Mouse (Mus musculus): Measurements from ENCODE around the gene Fbl. TPM values are rescaled to one million over a fixed set of nuclear protein-coding genes. Genes with fewer than 3 reads are reported as not detected.

The Fbl gene
- polyA plus RNA-seq, 1 experiment from 2014 or later = 114 TPM

- 8% methylated on average over 9 of the region's 9 CpGs for WGBS
- H3K9me3 ChIP-seq (replicated peaks) = no peaks in the 10 kb centered on the region
- peak overlapping the region; percentile 97 for H3K4me3 ChIP-seq (replicated peaks)
- peak overlapping the region; percentile 92 for H3K27ac ChIP-seq (replicated peaks)
- H3K4me1 ChIP-seq = peaks cover 29% of the 10 kb centered on the region
- H3K27me3 ChIP-seq = no peaks in the 10 kb centered on the region
- no peak for ATAC-seq (ENCODE audit: insufficient number of reproducible peaks, low FRiP score, low TSS enrichment, low read depth)
- H3K9ac ChIP-seq = peak overlapping the region; percentile 79
- H3K36me3 ChIP-seq = no peaks in the 10 kb centered on the region
- H3K4me2 ChIP-seq (replicated peaks) = peak overlapping the region; percentile 92
Observed at GRCm38 (mm10) chr7:28168320-28169115, 992 bp upstream of the Fbl start.

- H3K4me2 ChIP-seq (replicated peaks) = no peak overlapping the region
- H3K4me3 ChIP-seq (replicated peaks) = no peak overlapping the region
- H3K27me3 ChIP-seq = no peaks in the 10 kb centered on the region
- WGBS = 78% methylated on average over 4 of the region's 4 CpGs
- peaks cover 21% of the 10 kb centered on the region for H3K4me1 ChIP-seq
- no peak for ATAC-seq (ENCODE audit: insufficient number of reproducible peaks, low FRiP score, low TSS enrichment, low read depth)
- H3K9me3 ChIP-seq (replicated peaks) = no peaks in the 10 kb centered on the region
- no peak overlapping the region for H3K9ac ChIP-seq
- peaks cover 35% of the 10 kb centered on the region for H3K36me3 ChIP-seq
- no peak overlapping the region for H3K27ac ChIP-seq (replicated peaks)
Observed at GRCm38 (mm10) chr7:28175358-28175757, 5.8 kb downstream of the Fbl start.

- H3K9ac ChIP-seq = peak within 1 kb of the TSS; percentile 81
- H3K4me2 ChIP-seq (replicated peaks) = peak within 1 kb of the TSS; percentile 82
- H3K27ac ChIP-seq (replicated peaks) = peak within 1 kb of the TSS; percentile 91
- peak; percentile 91 for ATAC-seq (ENCODE audit: insufficient number of reproducible peaks, low FRiP score, low TSS enrichment, low read depth)
- peaks cover 68% of the 10 kb centered on the region for H3K36me3 ChIP-seq
- H3K4me1 ChIP-seq = peaks cover 13% of the 10 kb centered on the region
- no peaks in the 10 kb centered on the region for H3K27me3 ChIP-seq
- WGBS = under 1% methylated on average over 25 of the region's 25 CpGs
- H3K9me3 ChIP-seq (replicated peaks) = no peaks in the 10 kb centered on the region
- H3K4me3 ChIP-seq (replicated peaks) = peak within 1 kb of the TSS; percentile 99
Observed at GRCm38 (mm10) chr7:28179228-28179627, 9.7 kb downstream of the Fbl start, which contains the start of gene Dyrk1b. TSS of gene Dyrk1b (plus strand) at chr7:28179469.

GRCm38 (mm10) chr7:28179741-28180377 is 10.3 kb downstream of the Fbl start:
- peaks cover 73% of the 10 kb centered on the region for H3K36me3 ChIP-seq
- peak overlapping the region; percentile 91 for H3K27ac ChIP-seq (replicated peaks)
- no peaks in the 10 kb centered on the region for H3K27me3 ChIP-seq
- WGBS = under 1% methylated on average over 42 of the region's 56 CpGs
- peak overlapping the region; percentile 99 for H3K4me3 ChIP-seq (replicated peaks)
- peak overlapping the region; percentile 81 for H3K9ac ChIP-seq
- H3K9me3 ChIP-seq (replicated peaks) = no peaks in the 10 kb centered on the region
- H3K4me2 ChIP-seq (replicated peaks) = peak overlapping the region; percentile 82
- ATAC-seq (ENCODE audit: insufficient number of reproducible peaks, low FRiP score, low TSS enrichment, low read depth) = peak; percentile 94
- H3K4me1 ChIP-seq = peaks cover 13% of the 10 kb centered on the region

- peak overlapping the region; percentile 81 for H3K9ac ChIP-seq
- H3K4me3 ChIP-seq (replicated peaks) = peak overlapping the region; percentile 99
- peaks cover 73% of the 10 kb centered on the region for H3K36me3 ChIP-seq
- H3K27ac ChIP-seq (replicated peaks) = no peak overlapping the region
- no peak for ATAC-seq (ENCODE audit: insufficient number of reproducible peaks, low FRiP score, low TSS enrichment, low read depth)
- peaks cover 13% of the 10 kb centered on the region for H3K4me1 ChIP-seq
- 80% methylated on average over 5 of the region's 5 CpGs for WGBS
- no peaks in the 10 kb centered on the region for H3K27me3 ChIP-seq
- H3K4me2 ChIP-seq (replicated peaks) = peak overlapping the region; percentile 82
- no peaks in the 10 kb centered on the region for H3K9me3 ChIP-seq (replicated peaks)
Observed at GRCm38 (mm10) chr7:28180890-28181289, 11.4 kb downstream of the Fbl start.

- H3K4me3 ChIP-seq (replicated peaks) = no peak overlapping the region
- no peak for ATAC-seq (ENCODE audit: insufficient number of reproducible peaks, low FRiP score, low TSS enrichment, low read depth)
- no peak overlapping the region for H3K4me2 ChIP-seq (replicated peaks)
- no peaks in the 10 kb centered on the region for H3K27me3 ChIP-seq
- H3K27ac ChIP-seq (replicated peaks) = no peak overlapping the region
- 95% methylated on average over 12 of the region's 12 CpGs for WGBS
- no peak overlapping the region for H3K9ac ChIP-seq
- no peaks in the 10 kb centered on the region for H3K9me3 ChIP-seq (replicated peaks)
- H3K36me3 ChIP-seq = peaks cover 73% of the 10 kb centered on the region
- peaks cover 13% of the 10 kb centered on the region for H3K4me1 ChIP-seq
Observed at GRCm38 (mm10) chr7:28181376-28181775, 11.9 kb downstream of the Fbl start.

GRCm38 (mm10) chr7:28182320-28182719 is 12.8 kb downstream of the Fbl start:
- 96% methylated on average over 22 of the region's 22 CpGs for WGBS
- Histone ChIP-seq H3K4me1 (peaks cover 13% of the 10 kb centered on the region), H3K36me3 (peaks cover 74% of the 10 kb centered on the region), H3K9me3 (replicated peaks) (no peaks in the 10 kb centered on the region), H3K4me3 (replicated peaks) (no peak overlapping the region), H3K27me3 (no peaks in the 10 kb centered on the region), H3K9ac (no peak overlapping the region), H3K27ac (replicated peaks) (no peak overlapping the region), H3K4me2 (replicated peaks) (no peak overlapping the region)
- no peak for ATAC-seq (ENCODE audit: insufficient number of reproducible peaks, low FRiP score, low TSS enrichment, low read depth)

- H3K27ac ChIP-seq (replicated peaks) = no peak overlapping the region
- H3K4me2 ChIP-seq (replicated peaks) = no peak overlapping the region
- H3K27me3 ChIP-seq = no peaks in the 10 kb centered on the region
- H3K4me1 ChIP-seq = peaks cover 6% of the 10 kb centered on the region
- H3K9ac ChIP-seq = no peak overlapping the region
- peaks cover 95% of the 10 kb centered on the region for H3K36me3 ChIP-seq
- no peak overlapping the region for H3K4me3 ChIP-seq (replicated peaks)
- WGBS = 93% methylated on average over 14 of the region's 14 CpGs
- no peaks in the 10 kb centered on the region for H3K9me3 ChIP-seq (replicated peaks)
- no peak for ATAC-seq (ENCODE audit: insufficient number of reproducible peaks, low FRiP score, low TSS enrichment, low read depth)
Observed at GRCm38 (mm10) chr7:28185884-28186283, 16.4 kb downstream of the Fbl start.

- no peaks in the 10 kb centered on the region for H3K9me3 ChIP-seq (replicated peaks)
- 88% methylated on average over 8 of the region's 8 CpGs for WGBS
Observed at GRCm38 (mm10) chr7:28186631-28187030, 17.1 kb downstream of the Fbl start.

GRCm38 (mm10) chr7:28191489-28191888 is 22.0 kb downstream of the Fbl start:
- no peaks in the 10 kb centered on the region for H3K27me3 ChIP-seq

More at GRCm38 (mm10) chr7:28186631-28187030, 17.1 kb downstream of the Fbl start:
- Histone ChIP-seq H3K4me2 (replicated peaks) (no peak overlapping the region), H3K27me3 (no peaks in the 10 kb centered on the region), H3K4me1 (no peaks in the 10 kb centered on the region), H3K4me3 (replicated peaks) (no peak overlapping the region), H3K27ac (replicated peaks) (no peak overlapping the region), H3K36me3 (peaks cover 96% of the 10 kb centered on the region), H3K9ac (no peak overlapping the region)
- ATAC-seq (ENCODE audit: insufficient number of reproducible peaks, low FRiP score, low TSS enrichment, low read depth) = no peak

GRCm38 (mm10) chr7:28191903-28192302 is 22.4 kb downstream of the Fbl start:
- no peaks in the 10 kb centered on the region for H3K4me1 ChIP-seq
- H3K36me3 ChIP-seq = peaks cover 80% of the 10 kb centered on the region
- no peaks in the 10 kb centered on the region for H3K9me3 ChIP-seq (replicated peaks)
- 96% methylated on average over 1 of the region's 1 CpGs for WGBS
- no peak overlapping the region for H3K4me2 ChIP-seq (replicated peaks)
- H3K4me3 ChIP-seq (replicated peaks) = no peak overlapping the region
- H3K27ac ChIP-seq (replicated peaks) = no peak overlapping the region
- H3K9ac ChIP-seq = no peak overlapping the region
- ATAC-seq (ENCODE audit: insufficient number of reproducible peaks, low FRiP score, low TSS enrichment, low read depth) = no peak
- H3K27me3 ChIP-seq = no peaks in the 10 kb centered on the region

More at GRCm38 (mm10) chr7:28191489-28191888, 22.0 kb downstream of the Fbl start:
- peaks cover 84% of the 10 kb centered on the region for H3K36me3 ChIP-seq
- no peak for ATAC-seq (ENCODE audit: insufficient number of reproducible peaks, low FRiP score, low TSS enrichment, low read depth)
- H3K4me2 ChIP-seq (replicated peaks) = no peak overlapping the region
- no peak overlapping the region for H3K4me3 ChIP-seq (replicated peaks)
- 96% methylated on average over 3 of the region's 3 CpGs for WGBS
- no peaks in the 10 kb centered on the region for H3K9me3 ChIP-seq (replicated peaks)
- no peaks in the 10 kb centered on the region for H3K4me1 ChIP-seq
- H3K9ac ChIP-seq = no peak overlapping the region
- H3K27ac ChIP-seq (replicated peaks) = no peak overlapping the region

All from embryonic facial prominence, embryonic 15.5 days (tissue).